Mouse (Mus musculus): ENCODE measurements around the gene Ncstn.

GRCm38 (mm10) chr1:172116948-172117347 lies 34.4 kb upstream of the Ncstn start:
- TF ChIP-seq POLR2A (IDR thresholded peaks at IDR 0.05; ENCODE audit: low read depth, low read length), result no peak
- no peak for TF ChIP-seq CTCF (IDR thresholded peaks at IDR 0.05; ENCODE audit: extremely low read depth, insufficient read depth, insufficient read length, insufficient replicate concordance)

Measured in spleen, adult 2 months (tissue).